Mouse (Mus musculus): ENCODE data around the gene Enpp4.

Gene Enpp4

GRCm38 (mm10) chr17:44100486-44100885 lies 5.1 kb downstream of the Enpp4 start:
- in situ Hi-C loops (cut with MseI, MboI): no loop called here

- in situ Hi-C loops (cut with MseI, MboI): no loop called here
Observed at GRCm38 (mm10) chr17:44091512-44091911, 14.1 kb downstream of the Enpp4 start.

- in situ Hi-C loops (cut with MseI, MboI): no loop called here
Observed at GRCm38 (mm10) chr17:44090916-44091315, 14.7 kb downstream of the Enpp4 start.

GRCm38 (mm10) chr17:44088226-44088625 lies 17.4 kb downstream of the Enpp4 start:
- in situ Hi-C loops (cut with MseI, MboI): no loop called here

- in situ Hi-C loops (cut with MseI, MboI): no loop called here
Observed at GRCm38 (mm10) chr17:44083156-44083555, 22.5 kb downstream of the Enpp4 start.

GRCm38 (mm10) chr17:44078631-44079350 lies 26.8 kb downstream of the Enpp4 start, which contains the start of gene Enpp5:
TSS of gene Enpp5 (plus strand) at chr17:44078813.
- in situ Hi-C loops (cut with MseI, MboI): loop anchor here in 1 of 2 experiments (5.0 kb wide), 1 partner anchor 54 kb away; no protein-coding TSS in a partner anchor

GRCm38 (mm10) chr17:44077843-44078160 lies 27.8 kb downstream of the Enpp4 start:
- in situ Hi-C loops (cut with MseI, MboI): loop anchor here in 1 of 2 experiments (5.0 kb wide), 1 partner anchor 54 kb away; no protein-coding TSS in a partner anchor

GRCm38 (mm10) chr17:44077146-44077842 lies 28.3 kb downstream of the Enpp4 start:
- in situ Hi-C loops (cut with MseI, MboI): loop anchor here in 1 of 2 experiments (5.0 kb wide), 1 partner anchor 55 kb away; no protein-coding TSS in a partner anchor

GRCm38 (mm10) chr17:44076051-44076680 lies 29.4 kb downstream of the Enpp4 start:
- in situ Hi-C loops (cut with MseI, MboI): loop anchor here in 1 of 2 experiments (5.0 kb wide), 1 partner anchor 56 kb away; no protein-coding TSS in a partner anchor

GRCm38 (mm10) chr17:44075601-44076000 lies 30.0 kb downstream of the Enpp4 start:
- in situ Hi-C loops (cut with MseI, MboI): loop anchor here in 1 of 2 experiments (5.0 kb wide), 1 partner anchor 57 kb away; no protein-coding TSS in a partner anchor

GRCm38 (mm10) chr17:44071680-44072079 lies 33.9 kb downstream of the Enpp4 start:
- in situ Hi-C loops (cut with MseI, MboI): no loop called here

- in situ Hi-C loops (cut with MseI, MboI): no loop called here
Observed at GRCm38 (mm10) chr17:44068876-44069275, 36.7 kb downstream of the Enpp4 start.

GRCm38 (mm10) chr17:44061289-44061890 lies 44.2 kb downstream of the Enpp4 start:
- in situ Hi-C loops (cut with MseI, MboI): no loop called here

- in situ Hi-C loops (cut with MseI, MboI): no loop called here
Observed at GRCm38 (mm10) chr17:44060781-44061180, 44.8 kb downstream of the Enpp4 start.

GRCm38 (mm10) chr17:44058145-44058544 lies 47.5 kb downstream of the Enpp4 start:
- in situ Hi-C loops (cut with MseI, MboI): no loop called here

GRCm38 (mm10) chr17:44057123-44057522 lies 48.5 kb downstream of the Enpp4 start:
- in situ Hi-C loops (cut with MseI, MboI): no loop called here

GRCm38 (mm10) chr17:44053427-44053826 lies 52.2 kb downstream of the Enpp4 start:
- in situ Hi-C loops (cut with MseI, MboI): no loop called here

Measured in mouse trophoblast stem cell (cell line).